Mouse (Mus musculus): Measurements from ENCODE around the gene Hecw1. TPM values are rescaled to one million over a fixed set of nuclear protein-coding genes. Genes with fewer than 3 reads are reported as not detected.

Hecw1 gene
- polyA plus RNA-seq (2012; ENCODE audit: insufficient read depth, insufficient read length, low replicate concordance, missing spikeins) = not detected in 2 replicates

- TF ChIP-seq POLR2A (IDR thresholded peaks at IDR 0.05; ENCODE audit: insufficient read depth, low read depth, low read length) (0 out of 2 replicates have a peak, but pooled peaks have one; percentile 28), CTCF (IDR thresholded peaks at IDR 0.05; ENCODE audit: insufficient read depth, low read depth, low read length) (no peak)
- peaks cover 4% of the 10 kb centered on the region for H3K4me1 ChIP-seq (ENCODE audit: control insufficient read depth, insufficient read depth, low read length)
- WGBS = under 1% methylated on average over 15 of the region's 15 CpGs
- H3K27ac ChIP-seq (ENCODE audit: insufficient read depth, low read depth, low read length) = peak within 1 kb of the TSS; percentile 40
- peak within 1 kb of the TSS; percentile 93 for H3K4me3 ChIP-seq (ENCODE audit: insufficient read depth, low read depth, low read length)
Measured at GRCm38 (mm10) chr13:14522906-14523269, at the start of gene Hecw1. TSS of gene Hecw1 (minus strand) at chr13:14523228.

- Histone ChIP-seq H3K27ac (ENCODE audit: insufficient read depth, low read depth, low read length) (no peak overlapping the region), H3K4me3 (ENCODE audit: insufficient read depth, low read depth, low read length) (no peak overlapping the region), H3K4me1 (ENCODE audit: control insufficient read depth, insufficient read depth, low read length) (no peaks in the 10 kb centered on the region)
- TF ChIP-seq POLR2A (IDR thresholded peaks at IDR 0.05; ENCODE audit: insufficient read depth, low read depth, low read length) = no peak
- TF ChIP-seq CTCF (IDR thresholded peaks at IDR 0.05; ENCODE audit: insufficient read depth, low read depth, low read length) = no peak
- 95% methylated on average over 1 of the region's 1 CpGs for WGBS
Measured at GRCm38 (mm10) chr13:14561336-14561735, 38.3 kb upstream of the Hecw1 start.

- TF ChIP-seq POLR2A (IDR thresholded peaks at IDR 0.05; ENCODE audit: insufficient read depth, low read depth, low read length) (no peak), CTCF (IDR thresholded peaks at IDR 0.05; ENCODE audit: insufficient read depth, low read depth, low read length) (no peak)
- no peak overlapping the region for H3K27ac ChIP-seq (ENCODE audit: insufficient read depth, low read depth, low read length)
- 65% methylated on average over 2 of the region's 2 CpGs for WGBS
- no peak overlapping the region for H3K4me3 ChIP-seq (ENCODE audit: insufficient read depth, low read depth, low read length)
- no peaks in the 10 kb centered on the region for H3K4me1 ChIP-seq (ENCODE audit: control insufficient read depth, insufficient read depth, low read length)
Measured at GRCm38 (mm10) chr13:14552628-14553027, 29.6 kb upstream of the Hecw1 start.

GRCm38 (mm10) chr13:14542860-14543259 lies 19.8 kb upstream of the Hecw1 start:
- 84% methylated on average over 5 of the region's 5 CpGs for WGBS
- Histone ChIP-seq H3K27ac (ENCODE audit: insufficient read depth, low read depth, low read length) (no peak overlapping the region), H3K4me1 (ENCODE audit: control insufficient read depth, insufficient read depth, low read length) (no peaks in the 10 kb centered on the region), H3K4me3 (ENCODE audit: insufficient read depth, low read depth, low read length) (no peak overlapping the region)
- TF ChIP-seq POLR2A (IDR thresholded peaks at IDR 0.05; ENCODE audit: insufficient read depth, low read depth, low read length) (no peak), CTCF (IDR thresholded peaks at IDR 0.05; ENCODE audit: insufficient read depth, low read depth, low read length) (no peak)

GRCm38 (mm10) chr13:14522128-14522905 lies 711 bp downstream of the Hecw1 start:
- TF ChIP-seq CTCF (IDR thresholded peaks at IDR 0.05; ENCODE audit: insufficient read depth, low read depth, low read length) (no peak), POLR2A (IDR thresholded peaks at IDR 0.05; ENCODE audit: insufficient read depth, low read depth, low read length) (no peak)
- peaks cover 4% of the 10 kb centered on the region for H3K4me1 ChIP-seq (ENCODE audit: control insufficient read depth, insufficient read depth, low read length)
- WGBS = under 1% methylated on average over 38 of the region's 38 CpGs
- H3K4me3 ChIP-seq (ENCODE audit: insufficient read depth, low read depth, low read length) = peak overlapping the region; percentile 93
- H3K27ac ChIP-seq (ENCODE audit: insufficient read depth, low read depth, low read length) = peak overlapping the region; percentile 40

GRCm38 (mm10) chr13:14521746-14522127 lies 1.3 kb downstream of the Hecw1 start:
- Histone ChIP-seq H3K4me1 (ENCODE audit: control insufficient read depth, insufficient read depth, low read length) (peaks cover 4% of the 10 kb centered on the region), H3K27ac (ENCODE audit: insufficient read depth, low read depth, low read length) (no peak overlapping the region), H3K4me3 (ENCODE audit: insufficient read depth, low read depth, low read length) (peak overlapping the region; percentile 93)
- TF ChIP-seq CTCF (IDR thresholded peaks at IDR 0.05; ENCODE audit: insufficient read depth, low read depth, low read length) (no peak), POLR2A (IDR thresholded peaks at IDR 0.05; ENCODE audit: insufficient read depth, low read depth, low read length) (no peak)
- WGBS = 5% methylated on average over 4 of the region's 4 CpGs

- TF ChIP-seq POLR2A (IDR thresholded peaks at IDR 0.05; ENCODE audit: insufficient read depth, low read depth, low read length) = no peak
- TF ChIP-seq CTCF (IDR thresholded peaks at IDR 0.05; ENCODE audit: insufficient read depth, low read depth, low read length) = no peak
- Histone ChIP-seq H3K4me1 (ENCODE audit: control insufficient read depth, insufficient read depth, low read length) (peaks cover 4% of the 10 kb centered on the region), H3K27ac (ENCODE audit: insufficient read depth, low read depth, low read length) (no peak overlapping the region), H3K4me3 (ENCODE audit: insufficient read depth, low read depth, low read length) (no peak overlapping the region)
- 74% methylated on average over 3 of the region's 3 CpGs for WGBS
Measured at GRCm38 (mm10) chr13:14519605-14520004, 3.4 kb downstream of the Hecw1 start.

GRCm38 (mm10) chr13:14517478-14517877 lies 5.5 kb downstream of the Hecw1 start:
- TF ChIP-seq POLR2A (IDR thresholded peaks at IDR 0.05; ENCODE audit: insufficient read depth, low read depth, low read length) (no peak), CTCF (IDR thresholded peaks at IDR 0.05; ENCODE audit: insufficient read depth, low read depth, low read length) (no peak)
- 72% methylated on average over 3 of the region's 3 CpGs for WGBS
- H3K27ac ChIP-seq (ENCODE audit: insufficient read depth, low read depth, low read length) = no peak overlapping the region

GRCm38 (mm10) chr13:14515106-14515505 lies 7.9 kb downstream of the Hecw1 start:
- Histone ChIP-seq H3K4me3 (ENCODE audit: insufficient read depth, low read depth, low read length) (no peak overlapping the region), H3K4me1 (ENCODE audit: control insufficient read depth, insufficient read depth, low read length) (no peaks in the 10 kb centered on the region), H3K27ac (ENCODE audit: insufficient read depth, low read depth, low read length) (no peak overlapping the region)
- TF ChIP-seq POLR2A (IDR thresholded peaks at IDR 0.05; ENCODE audit: insufficient read depth, low read depth, low read length) (no peak), CTCF (IDR thresholded peaks at IDR 0.05; ENCODE audit: insufficient read depth, low read depth, low read length) (no peak)
- WGBS = 92% methylated on average over 2 of the region's 2 CpGs

More at GRCm38 (mm10) chr13:14517478-14517877, 5.5 kb downstream of the Hecw1 start:
- Histone ChIP-seq H3K4me1 (ENCODE audit: control insufficient read depth, insufficient read depth, low read length) (peaks cover 4% of the 10 kb centered on the region), H3K4me3 (ENCODE audit: insufficient read depth, low read depth, low read length) (no peak overlapping the region)
